Comparison of ENCODE assay signal across 19 mouse cellular contexts in genomic region chr8:96159899-96160298, GRCm38 (mm10).
DNase-seq lines count a peak whose midpoint lies in the region; ATAC-seq lines count a peak whose summit lies in the region.
"Had no signal": no experiment of that assay in that cellular context is flagged by ENCODE, and none has a peak within 500 bp of the region (broad histone marks: within the 10 kb centered on the region; RNA-seq: fewer than 3 reads in every experiment).

No protein-coding gene starts in this region.

- no peaks in the 10 kb centered on the region for H3K9me3 ChIP-seq in heart, embryonic 14.5 days (ENCODE audit: control insufficient read depth, low read length)
- no peaks in the 10 kb centered on the region for H3K9me3 ChIP-seq in neural tube, embryonic 11.5 days (ENCODE audit: control insufficient read depth, low read length)
- no peaks in the 10 kb centered on the region for H3K9me3 ChIP-seq in intestine, embryonic 15.5 days
- H3K9me3 ChIP-seq: limb, embryonic 15.5 days; midbrain, embryonic 15.5 days had no signal

- H3K4me2 ChIP-seq in heart, embryonic 14.5 days (ENCODE audit: low read length): peak overlapping the region; percentile 22; the same call in 1 of the 2 replicates
- H3K4me2 ChIP-seq in neural tube, embryonic 11.5 days (ENCODE audit: low read depth): no peak overlapping the region
- no peak overlapping the region for H3K4me2 ChIP-seq in intestine, embryonic 15.5 days (replicated peaks)
- H3K4me2 ChIP-seq: limb, embryonic 15.5 days; midbrain, embryonic 15.5 days had no signal

- ATAC-seq in heart, embryonic 14.5 days (ENCODE audit: insufficient number of reproducible peaks, insufficient read depth, low FRiP score, low read depth): no peak
- peak; percentile 31; the same call in 1 of the 2 replicates for ATAC-seq in neural tube, embryonic 11.5 days (ENCODE audit: insufficient read depth, low FRiP score, low TSS enrichment)
- no peak for ATAC-seq in intestine, embryonic 15.5 days
- ATAC-seq: liver, postnatal 0 days; midbrain, embryonic 15.5 days had no signal

- H3K27me3 ChIP-seq in heart, embryonic 14.5 days (ENCODE audit: control insufficient read depth, insufficient read depth, low read length): no peaks in the 10 kb centered on the region; the same call in 1 of the 2 replicates
- no peaks in the 10 kb centered on the region for H3K27me3 ChIP-seq in neural tube, embryonic 11.5 days (ENCODE audit: control insufficient read depth, insufficient read depth, low read length)
- H3K27me3 ChIP-seq in intestine, embryonic 15.5 days (replicated peaks): no peaks in the 10 kb centered on the region
- H3K27me3 ChIP-seq: limb, embryonic 15.5 days; midbrain, embryonic 15.5 days had no signal

- DNase-seq in heart, adult 9 months (ENCODE audit: low spot score in 2 of 2): no peak
- DNase-seq in layer of hippocampus, postnatal 14 days (ENCODE audit: low spot score in 2 of 2): peak; percentile 10 to 40
- no peak for DNase-seq in layer of hippocampus, adult 11-12 months (ENCODE audit: low spot score)
- peak; percentile 24 for DNase-seq in embryo, embryonic 11 days
- no peak for DNase-seq in neural tube, embryonic 11.5 days (ENCODE audit: low spot score)
- DNase-seq: adrenal gland, postnatal 10 days; cerebellum, adult 8-10 months; gastrocnemius, adult 2 months; heart, adult 11 months; heart, postnatal 4 days; liver, postnatal 0 days; right cerebral cortex, postnatal 4 days had no signal

- no peaks in the 10 kb centered on the region for H3K36me3 ChIP-seq in heart, embryonic 14.5 days (ENCODE audit: control insufficient read depth, insufficient read depth, low read length)
- no peaks in the 10 kb centered on the region for H3K36me3 ChIP-seq in neural tube, embryonic 11.5 days (ENCODE audit: control insufficient read depth, insufficient read depth, low read length)
- no peaks in the 10 kb centered on the region for H3K36me3 ChIP-seq in intestine, embryonic 15.5 days
- H3K36me3 ChIP-seq: G1E; limb, embryonic 15.5 days; midbrain, embryonic 15.5 days had no signal

- no peaks in the 10 kb centered on the region; a peak in 1 of 4 replicates for H3K4me1 ChIP-seq in heart, embryonic 14.5 days (ENCODE audit: control insufficient read depth in 2 of 2, insufficient read depth in 2 of 2, low read length in 2 of 2)
- no peaks in the 10 kb centered on the region for H3K4me1 ChIP-seq in neural tube, embryonic 11.5 days (ENCODE audit: control insufficient read depth, insufficient read depth, low read length)
- H3K4me1 ChIP-seq in intestine, embryonic 15.5 days (replicated peaks): no peaks in the 10 kb centered on the region
- H3K4me1 ChIP-seq: limb, embryonic 15.5 days; midbrain, embryonic 15.5 days had no signal

- H3K9ac ChIP-seq in heart, embryonic 14.5 days (ENCODE audit: low read length): no peak overlapping the region
- H3K9ac ChIP-seq in neural tube, embryonic 11.5 days (ENCODE audit: low read length): no peak overlapping the region
- H3K9ac ChIP-seq in intestine, embryonic 15.5 days: no peak overlapping the region
- H3K9ac ChIP-seq: limb, embryonic 15.5 days; liver, postnatal 0 days; midbrain, embryonic 15.5 days had no signal

- WGBS in heart, embryonic 14.5 days: 8% methylated on average over 6 of the region's 6 CpGs
- WGBS in neural tube, embryonic 11.5 days: 35% methylated on average over 6 of the region's 6 CpGs
- 31% methylated on average over 6 of the region's 6 CpGs for WGBS in intestine, embryonic 15.5 days

- H3K4me3 ChIP-seq in heart, embryonic 14.5 days (ENCODE audit: control insufficient read depth in 1 of 2, insufficient read depth in 1 of 2, low read depth in 1 of 2, low read length in 2 of 2): no peak overlapping the region
- H3K4me3 ChIP-seq in neural tube, embryonic 11.5 days (ENCODE audit: low read depth, low read length): no peak overlapping the region
- no peak overlapping the region for H3K4me3 ChIP-seq in intestine, embryonic 15.5 days (replicated peaks)
- H3K4me3 ChIP-seq: gastrocnemius, adult 2 months; left cerebral cortex, adult 2 months; limb, embryonic 15.5 days; midbrain, embryonic 15.5 days had no signal

- no peak overlapping the region for H3K27ac ChIP-seq in heart, embryonic 14.5 days (replicated peaks in 1 of 2; ENCODE audit: control insufficient read depth in 1 of 2, insufficient read depth in 1 of 2, low read depth in 2 of 2, low read length in 2 of 2)
- no peak overlapping the region for H3K27ac ChIP-seq in neural tube, embryonic 11.5 days (ENCODE audit: low read depth, low read length)
- no peak overlapping the region for H3K27ac ChIP-seq in intestine, embryonic 15.5 days
- H3K27ac ChIP-seq: gastrocnemius, adult 2 months; left cerebral cortex, adult 2 months; limb, embryonic 15.5 days; macrophage; midbrain, embryonic 15.5 days had no signal

Comparison
In these comparisons a context has a peak if more than half of its experiments do, and no peak if none do; other contexts are left out.
1. DNase-seq: peak in layer of hippocampus, postnatal 14 days (2 of 2) and embryo, embryonic 11 days (single experiment); none in heart, adult 9 months (0 of 2), layer of hippocampus, adult 11-12 months (single experiment) and neural tube, embryonic 11.5 days (single experiment).